Comparison of ENCODE assay signal across 11 mouse cellular contexts in genomic region chr1:55600496-55600895, GRCm38 (mm10).
DNase-seq lines count a peak whose midpoint lies in the region; ATAC-seq and TF ChIP-seq lines count a peak whose summit lies in the region.
"Had no signal": no experiment of that assay in that cellular context is flagged by ENCODE, and none has a peak within 500 bp of the region (broad histone marks: within the 10 kb centered on the region; RNA-seq: fewer than 3 reads in every experiment).

No protein-coding gene starts in this region.

- DNase-seq in heart, adult 18-20 months, result peak; percentile 45 to 54
- no peak for DNase-seq in heart, embryonic 10.5 days (ENCODE audit: low spot score)
- DNase-seq in Patski (ENCODE audit: low read depth, low spot score), result peak; percentile 55
- DNase-seq in gastrocnemius, postnatal 14 days, result peak; percentile 24
- DNase-seq in lung, postnatal 0 days (ENCODE audit: low spot score), result peak; percentile 53
- no peak for DNase-seq in spleen, postnatal 10 days (ENCODE audit: low spot score in 2 of 2)
- no peak for DNase-seq in spleen, postnatal 4 days (ENCODE audit: low spot score in 2 of 2)
- DNase-seq: cerebellum, adult 11 months; layer of hippocampus, adult 9-11 months had no signal

- in situ Hi-C loops in Patski (cut with MboI; ENCODE audit: low pct_unique_long_range_greater_than_20kb), result no loop called here

- H3K4me2 ChIP-seq in lung, postnatal 0 days (replicated peaks; ENCODE audit: low read depth, low read length), result no peak overlapping the region

- H3K9me3 ChIP-seq in heart, embryonic 10.5 days, result no peaks in the 10 kb centered on the region
- H3K9me3 ChIP-seq in lung, postnatal 0 days (ENCODE audit: low read length), result no peaks in the 10 kb centered on the region

- no peak overlapping the region for H3K4me3 ChIP-seq in heart, embryonic 10.5 days
- no peak overlapping the region for H3K4me3 ChIP-seq in lung, postnatal 0 days (ENCODE audit: low read depth, low read length)

- H3K27ac ChIP-seq in heart, embryonic 10.5 days, result no peak overlapping the region
- no peak overlapping the region for H3K27ac ChIP-seq in lung, postnatal 0 days (ENCODE audit: low read length)

- peak; percentile 21 for ATAC-seq in Patski
- ATAC-seq in lung, postnatal 0 days, result 0 out of 2 replicates have a peak, but pooled peaks have one; percentile 25
- no peak for ATAC-seq in CD4-positive, CD25-positive, alpha-beta regulatory T cell, adult 4 months
- ATAC-seq: midbrain, embryonic 16.5 days had no signal

- H3K9ac ChIP-seq in lung, postnatal 0 days (replicated peaks; ENCODE audit: low read depth), result no peak overlapping the region

- H3K27me3 ChIP-seq in heart, embryonic 10.5 days (ENCODE audit: insufficient read depth, poor library complexity, severe bottlenecking), result no peaks in the 10 kb centered on the region
- H3K27me3 ChIP-seq in Patski, result no peaks in the 10 kb centered on the region
- no peaks in the 10 kb centered on the region for H3K27me3 ChIP-seq in lung, postnatal 0 days (replicated peaks; ENCODE audit: insufficient read depth, low read length)

- H3K4me1 ChIP-seq in heart, embryonic 10.5 days, result no peaks in the 10 kb centered on the region
- no peaks in the 10 kb centered on the region for H3K4me1 ChIP-seq in lung, postnatal 0 days (ENCODE audit: insufficient read depth, low read depth, low read length)

- no peaks in the 10 kb centered on the region for H3K36me3 ChIP-seq in heart, embryonic 10.5 days
- H3K36me3 ChIP-seq in lung, postnatal 0 days (ENCODE audit: insufficient read depth, low read length), result no peaks in the 10 kb centered on the region

- TF ChIP-seq EP300 in lung, postnatal 0 days (IDR thresholded peaks at IDR 0.05), result no peak

- 63% methylated on average over 1 of the region's 1 CpGs for WGBS in heart, embryonic 10.5 days
- WGBS in lung, postnatal 0 days, result 44% methylated on average over 1 of the region's 1 CpGs

- CTCF ChIA-PET in Patski (lab: Charles Lee), result no interaction called here

- intact Hi-C loops in gastrocnemius, postnatal 14 days (cut with DNase I; ENCODE audit: low total_unique reads), result no loop called here

- POLR2A ChIA-PET in Patski (lab: Charles Lee), result no interaction called here

- no peak for TF ChIP-seq CTCF in Patski (IDR thresholded peaks at IDR 0.05)
- TF ChIP-seq CTCF in lung, postnatal 0 days (IDR thresholded peaks at IDR 0.05), result no peak

Comparison
In these comparisons a context has a peak if more than half of its experiments do, and no peak if none do; other contexts are left out.
1. DNase-seq: peak in heart, adult 18-20 months (2 of 2), Patski (single experiment), gastrocnemius, postnatal 14 days (single experiment) and lung, postnatal 0 days (single experiment); none in heart, embryonic 10.5 days (single experiment), spleen, postnatal 10 days (0 of 2) and spleen, postnatal 4 days (0 of 2).